Mouse (Mus musculus): Measurements from ENCODE around the gene Gm3238. TPM values are rescaled to one million over a fixed set of nuclear protein-coding genes. Genes with fewer than 3 reads are reported as not detected.
"Not testable (repeated sequence)": the region's sequence is repeated elsewhere in the genome, so short reads cannot be mapped to it uniquely, and the experiment has no call there.

Gene Gm3238
- total RNA-seq (2014; rRNA removed) (not detected in 2 replicates), polyA plus RNA-seq (2015; fragmentation: Nextera tagmentation; extraction: Ambion mirVana) (not detected in 2 replicates)

GRCm38 (mm10) chr10:77771225-77771624 is at the start of gene Gm3238:
Gm3238 (minus strand) TSS chr10:77771325.
- not testable (repeated sequence) for H3K9ac ChIP-seq (replicated peaks; ENCODE audit: low read length, poor library complexity, severe bottlenecking); DNase-seq (ENCODE audit: low spot score); H3K4me2 ChIP-seq (ENCODE audit: low read depth, low read length, poor library complexity, severe bottlenecking); H3K36me3 ChIP-seq (ENCODE audit: insufficient read depth, low read length); ATAC-seq (ENCODE audit: low FRiP score); H3K27ac ChIP-seq (ENCODE audit: low read depth, low read length); H3K4me1 ChIP-seq (ENCODE audit: insufficient read depth, low read length); H3K27me3 ChIP-seq (ENCODE audit: insufficient read depth, low read length); H3K9me3 ChIP-seq (ENCODE audit: low read length); H3K4me3 ChIP-seq (ENCODE audit: low read depth, low read length)
- WGBS: no CpG with 5 or more reads among the region's 1 CpGs

GRCm38 (mm10) chr10:77819203-77819602 is 48.1 kb upstream of the Gm3238 start:
- Histone ChIP-seq H3K9me3 (ENCODE audit: low read length) (no peaks in the 10 kb centered on the region), H3K27ac (ENCODE audit: low read depth, low read length) (no peak overlapping the region), H3K27me3 (ENCODE audit: insufficient read depth, low read length) (no peaks in the 10 kb centered on the region; the same call in 1 of the 2 replicates), H3K4me1 (ENCODE audit: insufficient read depth, low read length) (no peaks in the 10 kb centered on the region), H3K4me2 (ENCODE audit: low read depth, low read length, poor library complexity, severe bottlenecking) (peak overlapping the region; percentile 20; the same call in 1 of the 2 replicates), H3K9ac (replicated peaks; ENCODE audit: low read length, poor library complexity, severe bottlenecking) (no peak overlapping the region), H3K36me3 (ENCODE audit: insufficient read depth, low read length) (no peaks in the 10 kb centered on the region), H3K4me3 (ENCODE audit: low read depth, low read length) (no peak overlapping the region)
- 33% methylated on average over 4 of the region's 4 CpGs for WGBS
- ATAC-seq (ENCODE audit: low FRiP score) (0 out of 2 replicates have a peak, but pooled peaks have one; percentile 66), DNase-seq (ENCODE audit: low spot score) (peak; percentile 16)
- TF ChIP-seq CTCF (IDR thresholded peaks at IDR 0.05): no peak

- Histone ChIP-seq H3K4me2 (ENCODE audit: low read depth, low read length, poor library complexity, severe bottlenecking) (no peak overlapping the region), H3K27ac (ENCODE audit: low read depth, low read length) (no peak overlapping the region), H3K27me3 (ENCODE audit: insufficient read depth, low read length) (no peaks in the 10 kb centered on the region; the same call in 1 of the 2 replicates), H3K9me3 (ENCODE audit: low read length) (no peaks in the 10 kb centered on the region), H3K9ac (replicated peaks; ENCODE audit: low read length, poor library complexity, severe bottlenecking) (no peak overlapping the region), H3K36me3 (ENCODE audit: insufficient read depth, low read length) (no peaks in the 10 kb centered on the region), H3K4me1 (ENCODE audit: insufficient read depth, low read length) (no peaks in the 10 kb centered on the region), H3K4me3 (ENCODE audit: low read depth, low read length) (no peak overlapping the region)
- TF ChIP-seq CTCF (IDR thresholded peaks at IDR 0.05): no peak
- DNase-seq (ENCODE audit: low spot score): no peak
- peak; percentile 61 for ATAC-seq (ENCODE audit: low FRiP score)
- 98% methylated on average over 4 of the region's 4 CpGs for WGBS
These were observed 47.4 kb upstream of the Gm3238 start for GRCm38 (mm10) chr10:77818523-77818922.

- DNase-seq (ENCODE audit: low spot score) (peak; percentile 36), ATAC-seq (ENCODE audit: low FRiP score) (no peak)
- TF ChIP-seq CTCF (IDR thresholded peaks at IDR 0.05): peak; percentile 73
- Histone ChIP-seq H3K4me3 (ENCODE audit: low read depth, low read length) (no peak overlapping the region), H3K4me2 (ENCODE audit: low read depth, low read length, poor library complexity, severe bottlenecking) (no peak overlapping the region), H3K9ac (replicated peaks; ENCODE audit: low read length, poor library complexity, severe bottlenecking) (no peak overlapping the region), H3K36me3 (ENCODE audit: insufficient read depth, low read length) (no peaks in the 10 kb centered on the region), H3K9me3 (ENCODE audit: low read length) (no peaks in the 10 kb centered on the region), H3K27ac (ENCODE audit: low read depth, low read length) (no peak overlapping the region), H3K4me1 (ENCODE audit: insufficient read depth, low read length) (no peaks in the 10 kb centered on the region), H3K27me3 (ENCODE audit: insufficient read depth, low read length) (no peaks in the 10 kb centered on the region; the same call in 1 of the 2 replicates)
- 35% methylated on average over 5 of the region's 5 CpGs for WGBS
These were observed 44.4 kb upstream of the Gm3238 start for GRCm38 (mm10) chr10:77815514-77815913.

- no peaks in the 10 kb centered on the region for H3K4me1 ChIP-seq (ENCODE audit: insufficient read depth, low read length)
- ATAC-seq (ENCODE audit: low FRiP score): no peak
- no peaks in the 10 kb centered on the region for H3K9me3 ChIP-seq (ENCODE audit: low read length)
- H3K4me2 ChIP-seq (ENCODE audit: low read depth, low read length, poor library complexity, severe bottlenecking): no peak within 1 kb of the TSS
- H3K9ac ChIP-seq (replicated peaks; ENCODE audit: low read length, poor library complexity, severe bottlenecking): no peak within 1 kb of the TSS
- no peak within 1 kb of the TSS for H3K27ac ChIP-seq (ENCODE audit: low read depth, low read length)
- no peaks in the 10 kb centered on the region for H3K36me3 ChIP-seq (ENCODE audit: insufficient read depth, low read length)
- TF ChIP-seq CTCF (IDR thresholded peaks at IDR 0.05): no peak
- H3K27me3 ChIP-seq (ENCODE audit: insufficient read depth, low read length): no peaks in the 10 kb centered on the region; the same call in 1 of the 2 replicates
- no peak for DNase-seq (ENCODE audit: low spot score)
- no peak within 1 kb of the TSS for H3K4me3 ChIP-seq (ENCODE audit: low read depth, low read length)
- WGBS: 55% methylated on average over 4 of the region's 4 CpGs
These were observed 43.3 kb upstream of the Gm3238 start, which contains the start of gene Gm2696 for GRCm38 (mm10) chr10:77814382-77814781. Gm2696 (plus strand) TSS chr10:77814682.

- Histone ChIP-seq H3K4me1 (ENCODE audit: insufficient read depth, low read length) (no peaks in the 10 kb centered on the region), H3K36me3 (ENCODE audit: insufficient read depth, low read length) (no peaks in the 10 kb centered on the region), H3K9ac (replicated peaks; ENCODE audit: low read length, poor library complexity, severe bottlenecking) (no peak within 1 kb of the TSS), H3K4me2 (ENCODE audit: low read depth, low read length, poor library complexity, severe bottlenecking) (no peak within 1 kb of the TSS), H3K4me3 (ENCODE audit: low read depth, low read length) (no peak within 1 kb of the TSS), H3K9me3 (ENCODE audit: low read length) (no peaks in the 10 kb centered on the region), H3K27ac (ENCODE audit: low read depth, low read length) (no peak within 1 kb of the TSS), H3K27me3 (ENCODE audit: insufficient read depth, low read length) (no peaks in the 10 kb centered on the region)
- DNase-seq (ENCODE audit: low spot score): no peak
- WGBS: 75% methylated on average over 5 of the region's 5 CpGs
- no peak for TF ChIP-seq CTCF (IDR thresholded peaks at IDR 0.05)
- no peak for ATAC-seq (ENCODE audit: low FRiP score)
These were observed 40.6 kb upstream of the Gm3238 start, which contains the start of gene Gm9507 for GRCm38 (mm10) chr10:77811743-77812142. Gm9507 (minus strand) TSS chr10:77811843.
